Mouse (Mus musculus) ES-Bruce4 (cell line): ENCODE results near the gene Shisa9.

Experiments used
- CTCF ChIP-seq: IDR thresholded peaks from one replicate; pipeline ENCODE4 v1.8.1; 2011; ENCODE audit warnings: low read depth, low read length
- EP300 ChIP-seq: IDR thresholded peaks from 2 replicates; pipeline ENCODE4 v1.6.1; 2011; ENCODE audit warnings: low read depth, low read length; ENCODE audit not compliant: insufficient read depth

DNA sequence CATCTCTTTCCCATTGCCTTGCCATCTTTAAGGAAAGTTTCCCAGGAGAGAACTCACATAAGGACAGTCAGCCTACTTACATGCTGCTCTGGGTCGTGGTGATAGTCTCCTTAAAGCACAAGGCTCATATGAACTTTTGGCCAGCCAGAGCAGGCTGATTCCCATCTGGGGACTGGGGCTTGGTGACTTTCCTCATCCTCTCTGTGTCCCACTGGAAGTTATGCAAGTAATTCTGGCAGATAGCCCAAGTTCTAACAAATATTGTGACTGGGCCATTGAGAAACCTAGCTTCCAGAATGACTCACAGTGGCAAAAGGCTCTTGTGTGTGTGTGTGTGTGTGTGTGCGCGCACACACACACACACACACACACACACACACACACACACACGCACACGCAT, 130.5 kb downstream of the Shisa9 start:
- no peak for TF ChIP-seq CTCF
- TF ChIP-seq EP300: no peak
